Mouse (Mus musculus): ENCODE data around the gene Gm21725. TPM values are rescaled to one million over a fixed set of nuclear protein-coding genes. Genes with fewer than 3 reads are reported as not detected.
"Not testable (repeated sequence)": the region's sequence is repeated elsewhere in the genome, so short reads cannot be mapped to it uniquely, and the experiment has no call there.

Gene Gm21725
- not detected in 2 replicates for polyA plus RNA-seq (2014; fragmentation: Nextera tagmentation; extraction: Ambion mirVana)

- not testable (repeated sequence) for H3K4me1 ChIP-seq (replicated peaks; ENCODE audit: control insufficient read depth, insufficient read depth, low read length); DNase-seq (ENCODE audit: low spot score); H3K9me3 ChIP-seq (ENCODE audit: control insufficient read depth, low read length); H3K9ac ChIP-seq; H3K4me3 ChIP-seq (replicated peaks; ENCODE audit: low read length); H3K27ac ChIP-seq; H3K36me3 ChIP-seq (replicated peaks; ENCODE audit: control insufficient read depth, insufficient read depth); H3K27me3 ChIP-seq (ENCODE audit: control insufficient read depth, insufficient read depth, low read length); ATAC-seq (ENCODE audit: low FRiP score); H3K4me2 ChIP-seq (replicated peaks)
- no CpG with 5 or more reads among the region's 3 CpGs for WGBS
These were observed at the start of gene Gm21725 for GRCm38 (mm10) chrY:13348963-13349362. Gene Gm21725, minus strand, starts transcription at chrY:13349063.

Other genes with a start within 250 kb of the Gm21725 start
- not detected in 2 replicates for gene Gm21891, start 215.6 kb downstream of the Gm21725 start, polyA plus RNA-seq (2014; fragmentation: Nextera tagmentation; extraction: Ambion mirVana)
- not detected in 2 replicates for gene Gm21425, start 187.1 kb downstream of the Gm21725 start, polyA plus RNA-seq (2014; fragmentation: Nextera tagmentation; extraction: Ambion mirVana)
- not detected in 2 replicates for gene Gm21828, start 125.1 kb downstream of the Gm21725 start, polyA plus RNA-seq (2014; fragmentation: Nextera tagmentation; extraction: Ambion mirVana)
- not detected in 2 replicates for gene Gm21440, start 96.7 kb downstream of the Gm21725 start, polyA plus RNA-seq (2014; fragmentation: Nextera tagmentation; extraction: Ambion mirVana)
- not detected in 2 replicates for gene Gm21454, start 96.6 kb downstream of the Gm21725 start, polyA plus RNA-seq (2014; fragmentation: Nextera tagmentation; extraction: Ambion mirVana)
- not detected in 2 replicates for gene Gm21866, start 116.5 kb upstream of the Gm21725 start, polyA plus RNA-seq (2014; fragmentation: Nextera tagmentation; extraction: Ambion mirVana)
- not detected in 2 replicates for gene Gm20773, start 145.0 kb upstream of the Gm21725 start, polyA plus RNA-seq (2014; fragmentation: Nextera tagmentation; extraction: Ambion mirVana)

Data from hindbrain, embryonic 14.5 days (tissue).